ENCODE assay signal across 23 mouse cellular contexts in the genomic region with DNA sequence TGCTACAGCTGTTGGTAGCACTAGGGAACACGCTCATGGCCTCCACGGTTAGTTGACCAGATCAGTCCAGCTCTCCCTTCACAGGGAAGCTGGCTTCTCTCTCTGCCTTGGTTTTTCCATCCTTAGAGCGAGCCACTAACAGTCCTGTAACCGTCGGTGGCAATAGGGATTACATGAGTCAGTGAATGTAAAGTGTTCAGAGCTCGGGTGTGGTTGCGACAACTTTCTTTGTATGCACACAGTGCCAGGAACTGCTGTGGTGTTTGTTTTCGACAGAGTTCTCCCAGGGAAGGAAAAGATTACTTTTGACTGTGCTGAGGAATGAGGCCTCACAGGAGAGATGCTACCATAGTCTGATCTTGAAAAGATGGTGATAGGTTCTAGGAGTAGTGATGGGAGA. TPM values are rescaled to one million over a fixed set of nuclear protein-coding genes. Genes with fewer than 3 reads are reported as not detected.
DNase-seq lines count a peak whose midpoint lies in the region; ATAC-seq and TF ChIP-seq lines count a peak whose summit lies in the region.
"Had no signal": no experiment of that assay in that cellular context is flagged by ENCODE, and none has a peak within 500 bp of the region (broad histone marks: within the 10 kb centered on the region; RNA-seq: fewer than 3 reads in every experiment).

No protein-coding gene starts in this region.

- H3K4me1 ChIP-seq in kidney, embryonic 15.5 days, result peaks cover 61% of the 10 kb centered on the region
- peaks cover 43% of the 10 kb centered on the region for H3K4me1 ChIP-seq in midbrain, embryonic 10.5 days
- H3K4me1 ChIP-seq in midbrain, embryonic 14.5 days (ENCODE audit: control insufficient read depth, insufficient read depth, low read length), result 0 out of 2 replicates have a peak, but pooled peaks cover 3% of the 10 kb centered on the region
- H3K4me1 ChIP-seq in limb, embryonic 15.5 days, result peaks cover 34% of the 10 kb centered on the region
- peaks cover 14% of the 10 kb centered on the region for H3K4me1 ChIP-seq in stomach, postnatal 0 days (replicated peaks; ENCODE audit: control insufficient read depth, insufficient read depth)
- H3K4me1 ChIP-seq in hindbrain, embryonic 10.5 days (replicated peaks), result peaks cover 35% of the 10 kb centered on the region

- ATAC-seq in kidney, embryonic 15.5 days (replicated peaks; ENCODE audit: low FRiP score), result no peak
- no peak for ATAC-seq in midbrain, embryonic 14.5 days (ENCODE audit: low FRiP score, low TSS enrichment)
- no peak for ATAC-seq in limb, embryonic 15.5 days (ENCODE audit: insufficient number of reproducible peaks, low FRiP score, low TSS enrichment, low read depth)
- ATAC-seq in stomach, postnatal 0 days (ENCODE audit: low FRiP score, low TSS enrichment), result 0 out of 2 replicates have a peak, but pooled peaks have one; percentile 28
- ATAC-seq: CD4-positive, CD25-positive, alpha-beta regulatory T cell, adult 4 months; forebrain, postnatal 0 days; hindbrain, postnatal 0 days had no signal

- 0 out of 2 replicates have a peak overlapping the region, but pooled peaks have one; percentile 1 for H3K27ac ChIP-seq in kidney, embryonic 15.5 days
- H3K27ac ChIP-seq in midbrain, embryonic 10.5 days (replicated peaks), result peak overlapping the region; percentile 49; the same call in 1 of the 2 replicates
- no peak overlapping the region for H3K27ac ChIP-seq in midbrain, embryonic 14.5 days (replicated peaks; ENCODE audit: low read depth, low read length)
- H3K27ac ChIP-seq in limb, embryonic 15.5 days, result 0 out of 2 replicates have a peak overlapping the region, but pooled peaks have one; percentile 43
- H3K27ac ChIP-seq in stomach, postnatal 0 days (replicated peaks), result peak overlapping the region; percentile 67
- H3K27ac ChIP-seq in hindbrain, embryonic 10.5 days, result no peak overlapping the region; the same call in 1 of the 2 replicates
- H3K27ac ChIP-seq: embryonic facial prominence, embryonic 13.5 days; forebrain, embryonic 12.5 days; heart, embryonic 13.5 days; hindbrain, embryonic 12.5 days; hindbrain, postnatal 0 days had no signal

- no peak overlapping the region for H3K4me3 ChIP-seq in kidney, embryonic 15.5 days (replicated peaks)
- no peak overlapping the region for H3K4me3 ChIP-seq in midbrain, embryonic 10.5 days
- H3K4me3 ChIP-seq in midbrain, embryonic 14.5 days (replicated peaks; ENCODE audit: low read depth, low read length), result no peak overlapping the region
- H3K4me3 ChIP-seq in limb, embryonic 15.5 days, result no peak overlapping the region
- H3K4me3 ChIP-seq in stomach, postnatal 0 days (ENCODE audit: low read depth, low read length), result no peak overlapping the region
- H3K4me3 ChIP-seq in hindbrain, embryonic 10.5 days, result no peak overlapping the region
- H3K4me3 ChIP-seq: embryonic facial prominence, embryonic 13.5 days; forebrain, embryonic 12.5 days; heart, embryonic 13.5 days; hindbrain, embryonic 12.5 days had no signal

- no peaks in the 10 kb centered on the region for H3K36me3 ChIP-seq in kidney, embryonic 15.5 days
- no peaks in the 10 kb centered on the region for H3K36me3 ChIP-seq in midbrain, embryonic 10.5 days
- H3K36me3 ChIP-seq in midbrain, embryonic 14.5 days (ENCODE audit: control insufficient read depth, insufficient read depth, low read length), result no peaks in the 10 kb centered on the region
- no peaks in the 10 kb centered on the region for H3K36me3 ChIP-seq in limb, embryonic 15.5 days
- no peaks in the 10 kb centered on the region for H3K36me3 ChIP-seq in stomach, postnatal 0 days (ENCODE audit: control insufficient read depth, insufficient read depth, low read length)
- H3K36me3 ChIP-seq in hindbrain, embryonic 10.5 days, result no peaks in the 10 kb centered on the region
- H3K36me3 ChIP-seq: embryonic facial prominence, embryonic 13.5 days; forebrain, embryonic 12.5 days; heart, embryonic 13.5 days; hindbrain, embryonic 12.5 days had no signal

- no peaks in the 10 kb centered on the region for H3K9me3 ChIP-seq in kidney, embryonic 15.5 days (replicated peaks)
- H3K9me3 ChIP-seq in midbrain, embryonic 10.5 days (replicated peaks), result no peaks in the 10 kb centered on the region
- no peaks in the 10 kb centered on the region for H3K9me3 ChIP-seq in midbrain, embryonic 14.5 days (ENCODE audit: control insufficient read depth, low read length)
- no peaks in the 10 kb centered on the region for H3K9me3 ChIP-seq in limb, embryonic 15.5 days
- H3K9me3 ChIP-seq in stomach, postnatal 0 days (ENCODE audit: control insufficient read depth, low read length), result no peaks in the 10 kb centered on the region
- no peaks in the 10 kb centered on the region for H3K9me3 ChIP-seq in hindbrain, embryonic 10.5 days
- H3K9me3 ChIP-seq: embryonic facial prominence, embryonic 13.5 days; forebrain, embryonic 12.5 days; heart, embryonic 13.5 days had no signal

- no peak for TF ChIP-seq CTCF in stomach, postnatal 0 days (IDR thresholded peaks at IDR 0.05; ENCODE audit: low read depth)

- WGBS in kidney, embryonic 15.5 days, result 74% methylated on average over 8 of the region's 8 CpGs
- 85% methylated on average over 8 of the region's 8 CpGs for WGBS in midbrain, embryonic 10.5 days
- WGBS in midbrain, embryonic 14.5 days, result 69% methylated on average over 8 of the region's 8 CpGs
- WGBS in limb, embryonic 15.5 days, result 79% methylated on average over 8 of the region's 8 CpGs
- 41% methylated on average over 8 of the region's 8 CpGs for WGBS in stomach, postnatal 0 days
- WGBS in hindbrain, embryonic 10.5 days, result 88% methylated on average over 8 of the region's 8 CpGs

- no peaks in the 10 kb centered on the region for H3K27me3 ChIP-seq in kidney, embryonic 15.5 days
- no peaks in the 10 kb centered on the region for H3K27me3 ChIP-seq in midbrain, embryonic 10.5 days (ENCODE audit: low read depth, poor library complexity, severe bottlenecking)
- H3K27me3 ChIP-seq in midbrain, embryonic 14.5 days (ENCODE audit: control insufficient read depth, insufficient read depth, low read length), result no peaks in the 10 kb centered on the region
- no peaks in the 10 kb centered on the region for H3K27me3 ChIP-seq in limb, embryonic 15.5 days
- H3K27me3 ChIP-seq in stomach, postnatal 0 days (ENCODE audit: control insufficient read depth, insufficient read depth, low read length), result no peaks in the 10 kb centered on the region
- H3K27me3 ChIP-seq in hindbrain, embryonic 10.5 days (ENCODE audit: insufficient read depth, poor library complexity, severe bottlenecking), result peaks cover 3% of the 10 kb centered on the region; the same call in 1 of the 2 replicates
- H3K27me3 ChIP-seq: embryonic facial prominence, embryonic 13.5 days; hindbrain, embryonic 12.5 days had no signal

- no peak overlapping the region for H3K4me2 ChIP-seq in kidney, embryonic 15.5 days
- no peak overlapping the region for H3K4me2 ChIP-seq in midbrain, embryonic 14.5 days (ENCODE audit: low read length)
- H3K4me2 ChIP-seq in limb, embryonic 15.5 days, result no peak overlapping the region
- H3K4me2 ChIP-seq in stomach, postnatal 0 days (replicated peaks; ENCODE audit: low read depth), result no peak overlapping the region
- H3K4me2 ChIP-seq: embryonic facial prominence, embryonic 13.5 days; forebrain, embryonic 12.5 days; heart, embryonic 13.5 days; hindbrain, embryonic 12.5 days had no signal

- TF ChIP-seq EP300 in stomach, postnatal 0 days (optimal IDR thresholded peaks at IDR 0.05), result no peak

- DNase-seq in kidney, postnatal 10 days, result no peak
- DNase-seq in midbrain, embryonic 10.5 days (ENCODE audit: low spot score), result no peak
- no peak for DNase-seq in midbrain, embryonic 14.5 days
- peak; percentile 56 for DNase-seq in stomach, postnatal 0 days (ENCODE audit: low spot score)
- DNase-seq in hindbrain, embryonic 10.5 days (ENCODE audit: low spot score), result no peak
- no peak for DNase-seq in thymus, adult 18-20 months
- DNase-seq: adrenal gland, adult 2 months; adrenal gland, postnatal 25 days; B cell, adult 2 months; cerebellum, adult 18-20 months; cerebellum, adult 9-11 months; cerebellum, postnatal 36 days; forebrain, postnatal 0 days; gastrocnemius, postnatal 14 days; heart, postnatal 36 days had no signal

- H3K9ac ChIP-seq in kidney, embryonic 15.5 days, result no peak overlapping the region
- no peak overlapping the region for H3K9ac ChIP-seq in midbrain, embryonic 14.5 days (replicated peaks; ENCODE audit: low read length)
- H3K9ac ChIP-seq in limb, embryonic 15.5 days, result no peak overlapping the region
- H3K9ac ChIP-seq in stomach, postnatal 0 days (ENCODE audit: low read length), result no peak overlapping the region
- H3K9ac ChIP-seq: embryonic facial prominence, embryonic 13.5 days; forebrain, embryonic 12.5 days; forebrain, postnatal 0 days; heart, embryonic 13.5 days; hindbrain, embryonic 12.5 days had no signal

RNA-seq across cellular contexts. Expression of gene 1600014C23Rik, which starts 29.5 kb away (rescaled TPM):
- polyA plus RNA-seq in kidney, embryonic 15.5 days (2015; fragmentation: Nextera tagmentation; extraction: Ambion mirVana), result 0.68 TPM in 1 of 2 replicates, not detected in the other
- 0.48 and 0.58 TPM in 2 replicates for polyA plus RNA-seq in midbrain, embryonic 10.5 days (2016; fragmentation: Nextera tagmentation; extraction: Ambion mirVana)
- polyA plus RNA-seq in midbrain, embryonic 14.5 days (2014; fragmentation: Nextera tagmentation; extraction: Ambion mirVana), result 0.47 TPM in 1 of 2 replicates, not detected in the other
- 0.63 TPM in 1 of 2 replicates, not detected in the other for polyA plus RNA-seq in limb, embryonic 15.5 days (2015; fragmentation: Nextera tagmentation; extraction: Ambion mirVana)
- polyA plus RNA-seq in stomach, postnatal 0 days (2015; fragmentation: Nextera tagmentation; extraction: Ambion mirVana), result not detected in 2 replicates
- polyA plus RNA-seq in hindbrain, embryonic 10.5 days (2016; fragmentation: Nextera tagmentation; extraction: Ambion mirVana), result 0.58 and 0.67 TPM in 2 replicates
- polyA plus RNA-seq: adrenal gland, adult 2 months; CD4-positive, CD25-positive, alpha-beta regulatory T cell, adult 4 months; embryonic facial prominence, embryonic 13.5 days; forebrain, postnatal 0 days; hindbrain, embryonic 12.5 days had no signal

Comparison
In these comparisons a context has a peak if more than half of its experiments do, and no peak if none do; other contexts are left out.
1. H3K27ac ChIP-seq: peak in kidney, embryonic 15.5 days (single experiment), midbrain, embryonic 10.5 days (single experiment), limb, embryonic 15.5 days (single experiment) and stomach, postnatal 0 days (single experiment); none in midbrain, embryonic 14.5 days (single experiment) and hindbrain, embryonic 10.5 days (single experiment).